Mouse (Mus musculus) monocyte, adult 5-6 weeks (primary cell): ENCODE data around the gene Krt80. TPM values are rescaled to one million over a fixed set of nuclear protein-coding genes. Genes with fewer than 3 reads are reported as not detected.

Experiments used
- ATAC-seq: fragments of 153-309, 156-312 bp; replicated peaks from 2 replicates; pipeline ENCODE4 v1.8.0; 2017; ENCODE audit warnings: mild to moderate bottlenecking; ENCODE audit not compliant: low TSS enrichment, insufficient number of reproducible peaks, severe bottlenecking, poor library complexity, low FRiP score
- total RNA-seq: library from RNA; stranded (forward); fragments of 200-1000, 200-491, 200-594 nt; gene quantifications from 3 replicates; pipeline ENCODE4 v1.2.3, GENCODE M21; 2017

The Krt80 gene
- 124 to 181 TPM (median 163 TPM) in 3 replicates for total RNA-seq

DNA sequence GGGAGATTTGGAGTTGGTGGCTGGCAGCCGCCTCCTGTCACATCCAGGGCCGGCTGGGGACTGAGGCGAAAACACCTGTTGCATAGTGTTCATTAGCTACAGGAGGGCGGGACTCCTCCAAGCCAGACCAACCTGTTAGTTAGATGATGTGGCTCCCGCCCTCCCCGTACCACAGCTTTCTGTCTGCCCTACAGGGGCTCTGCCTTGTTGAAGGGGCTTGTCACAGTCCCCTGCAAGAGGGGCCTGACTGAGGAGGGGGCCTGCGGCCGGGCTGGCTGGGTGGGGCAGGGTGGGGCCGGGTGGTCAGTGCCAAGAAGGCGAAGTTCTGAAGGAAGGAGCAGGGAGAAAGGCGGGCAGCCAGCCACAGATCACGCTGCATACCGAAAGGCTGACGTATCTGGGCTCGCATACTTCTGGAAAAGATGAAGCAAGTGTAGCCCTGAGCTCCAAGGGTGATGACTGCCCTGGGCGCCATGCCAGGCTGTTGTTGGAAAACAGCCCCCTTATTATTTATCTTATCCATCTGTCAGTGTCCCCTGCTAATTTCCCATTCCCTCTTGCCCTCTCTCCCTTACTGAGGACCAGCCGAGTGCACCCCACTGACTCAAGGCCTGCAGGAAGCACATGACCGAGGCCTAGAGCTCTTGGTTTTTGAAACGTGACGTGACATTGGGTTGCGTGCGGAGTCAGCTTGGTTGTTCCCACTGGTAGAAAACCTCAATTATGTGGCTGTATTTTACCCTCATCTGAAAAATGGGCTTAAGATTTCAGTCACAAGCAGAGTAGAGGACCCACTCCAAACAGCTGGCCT lies at the start of gene Krt80:
Gene Krt80, minus strand, starts transcription at position 62 of the 811 bp plus-strand sequence.
- ATAC-seq = no peak

GRCm38 (mm10) chr15:101418950-101419349 lies 49.0 kb upstream of the Krt80 start:
- ATAC-seq = no peak

- no peak for ATAC-seq
Measured at GRCm38 (mm10) chr15:101414807-101415565, 45.0 kb upstream of the Krt80 start.

- ATAC-seq = no peak
Measured at GRCm38 (mm10) chr15:101413916-101414635, 44.1 kb upstream of the Krt80 start.

GRCm38 (mm10) chr15:101412188-101412587 lies 42.2 kb upstream of the Krt80 start:
- no peak for ATAC-seq

- peak; percentile 53; the same call in 1 of the 2 replicates for ATAC-seq
Measured at GRCm38 (mm10) chr15:101410775-101411174, 40.8 kb upstream of the Krt80 start, which contains the start of gene Krt7. Gene Krt7, plus strand, starts transcription at chr15:101411043.

DNA sequence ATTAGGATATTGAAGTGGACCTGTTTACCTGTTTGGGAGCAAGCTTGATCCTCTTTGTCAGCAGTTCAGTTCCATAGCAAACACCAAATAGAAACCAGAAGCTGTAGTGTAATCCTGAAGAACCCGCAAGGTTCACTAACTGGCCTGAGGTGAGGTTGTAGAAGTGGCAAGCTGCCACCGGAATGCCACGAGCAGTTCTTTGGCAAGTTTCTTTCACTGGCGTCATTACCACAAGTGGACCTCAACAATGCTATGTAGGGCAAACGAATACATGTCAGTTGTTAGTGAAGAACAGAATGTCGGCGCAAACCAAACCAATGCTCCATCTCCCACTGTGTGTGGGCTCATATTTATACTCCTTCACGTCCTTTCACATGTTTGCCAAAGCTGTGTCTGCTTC lies 28.3 kb upstream of the Krt80 start:
- no peak for ATAC-seq

DNA sequence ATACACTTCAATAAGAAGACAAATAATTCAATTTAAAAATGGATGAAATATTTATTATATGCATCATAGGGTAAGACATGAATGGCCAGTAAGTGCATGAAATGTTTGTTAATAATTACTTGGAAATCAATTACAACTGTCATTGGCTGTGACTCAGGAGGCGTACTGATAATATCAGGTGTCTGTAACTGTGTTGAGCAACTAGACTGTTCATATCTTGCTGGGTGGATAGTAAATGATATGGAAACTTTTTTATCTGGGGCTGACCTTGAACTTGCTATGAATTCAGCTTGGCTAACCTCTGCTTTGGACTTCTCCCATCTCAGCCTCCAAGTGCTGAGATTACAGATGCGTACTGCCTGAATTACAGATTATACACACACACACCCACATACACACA lies 27.7 kb upstream of the Krt80 start:
- no peak for ATAC-seq

DNA sequence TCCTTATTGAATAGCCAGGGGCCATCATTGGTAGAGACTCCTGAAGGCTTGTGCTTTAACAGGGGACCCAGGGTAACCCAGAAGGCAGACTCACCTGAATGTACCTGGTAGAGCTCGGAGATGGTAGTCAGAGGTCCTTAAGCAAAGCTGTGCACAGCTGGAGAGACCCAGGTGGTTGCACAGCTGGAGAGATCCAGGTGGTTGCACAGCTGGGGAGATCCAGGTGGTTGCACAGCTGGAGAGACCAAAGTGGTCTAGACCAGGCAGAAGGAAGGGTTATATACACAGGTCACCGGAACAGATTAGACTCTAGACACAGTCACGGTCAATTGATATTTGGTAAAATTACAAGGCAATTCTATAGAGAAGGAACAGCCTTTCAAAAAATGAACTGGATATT lies 27.0 kb upstream of the Krt80 start:
- ATAC-seq = no peak

DNA sequence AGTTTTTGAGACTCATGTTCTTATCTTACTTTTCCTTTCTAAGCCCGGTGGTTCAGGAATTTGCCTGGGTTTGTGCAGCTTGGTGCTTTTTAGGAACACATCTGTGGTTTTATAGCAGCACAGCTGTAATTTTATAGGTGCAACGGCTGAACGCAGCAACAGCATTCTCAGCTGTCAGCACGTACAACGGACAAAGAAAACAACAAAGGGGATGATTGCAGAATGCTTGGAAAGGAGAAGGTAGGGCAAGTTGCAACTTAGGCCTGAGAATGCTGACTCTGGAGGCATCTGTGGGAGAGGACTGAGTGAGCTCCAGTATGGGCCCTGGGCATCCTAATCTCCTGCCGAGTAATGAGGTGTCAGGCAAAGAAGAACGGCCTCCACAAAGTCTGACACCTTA lies 26.5 kb upstream of the Krt80 start:
- ATAC-seq = no peak

- ATAC-seq = no peak
Measured at GRCm38 (mm10) chr15:101394908-101395307, 24.9 kb upstream of the Krt80 start.

DNA sequence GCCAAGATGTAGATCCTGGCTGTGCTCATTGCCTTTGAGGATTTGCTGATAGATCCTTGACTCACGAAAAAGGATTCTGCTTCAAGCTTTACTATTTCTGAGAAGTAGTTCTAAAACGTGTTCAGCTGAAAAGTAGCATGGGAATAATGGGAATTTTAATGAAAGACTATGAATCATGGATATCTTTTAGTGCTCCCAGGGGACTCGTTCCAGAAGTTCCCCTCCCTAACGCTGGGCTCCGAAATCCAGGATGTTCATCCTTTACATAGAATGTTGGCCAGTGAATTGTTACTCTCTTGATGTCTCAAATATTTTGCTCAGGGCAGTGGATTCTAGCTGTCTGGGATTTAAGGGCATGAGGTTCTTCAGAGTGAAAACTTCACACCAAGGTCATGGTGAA lies 22.3 kb upstream of the Krt80 start:
- ATAC-seq = no peak

DNA sequence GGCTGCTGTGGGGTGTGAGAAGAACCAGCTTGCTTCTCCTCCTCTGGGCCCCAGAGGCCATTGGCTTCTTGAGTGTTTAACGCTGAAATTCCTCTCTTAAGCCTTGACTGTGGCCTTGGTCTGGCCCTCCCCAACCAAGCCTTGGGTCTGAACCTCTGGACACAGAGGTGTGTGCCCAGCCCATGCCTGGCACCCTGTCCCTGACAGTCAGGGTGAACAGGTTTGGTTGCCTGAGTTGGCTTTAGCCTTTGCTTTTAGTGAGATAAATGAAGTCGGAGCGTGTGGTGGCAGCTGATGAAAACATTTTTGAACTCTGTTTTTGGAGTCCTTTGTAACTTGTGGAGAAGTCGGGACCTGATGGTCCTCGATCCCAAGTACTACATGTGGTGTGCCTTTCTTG lies 20.2 kb upstream of the Krt80 start:
- no peak for ATAC-seq

DNA sequence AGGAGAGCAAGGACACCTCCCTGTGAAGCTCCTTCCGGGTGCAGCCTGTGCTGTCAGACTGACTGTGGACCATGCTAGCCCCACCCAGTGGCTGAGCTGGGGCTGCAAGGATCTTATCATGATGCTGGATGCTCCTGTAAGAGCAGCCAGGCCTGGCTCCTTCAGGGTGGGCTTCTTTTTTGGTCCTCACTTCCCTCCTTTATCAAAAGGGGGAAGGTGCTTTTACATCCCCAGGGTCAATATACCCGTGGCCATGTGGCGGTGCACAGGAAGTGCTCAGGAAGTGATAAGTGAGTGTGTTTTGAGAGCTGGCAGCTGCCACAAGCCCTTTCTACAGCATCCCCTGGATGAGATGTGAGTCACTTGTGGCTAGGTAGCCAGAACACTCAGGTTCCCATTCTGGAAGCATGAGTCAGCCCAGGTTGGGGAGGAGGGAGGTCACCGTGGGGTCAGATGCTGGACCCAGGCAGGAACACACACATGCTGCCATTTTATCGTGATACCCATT lies 18.1 kb upstream of the Krt80 start:
- peak; percentile 9; the same call in 1 of the 2 replicates for ATAC-seq

- peak; percentile 9; the same call in 1 of the 2 replicates for ATAC-seq
Measured at GRCm38 (mm10) chr15:101387176-101387575, 17.2 kb upstream of the Krt80 start.

DNA sequence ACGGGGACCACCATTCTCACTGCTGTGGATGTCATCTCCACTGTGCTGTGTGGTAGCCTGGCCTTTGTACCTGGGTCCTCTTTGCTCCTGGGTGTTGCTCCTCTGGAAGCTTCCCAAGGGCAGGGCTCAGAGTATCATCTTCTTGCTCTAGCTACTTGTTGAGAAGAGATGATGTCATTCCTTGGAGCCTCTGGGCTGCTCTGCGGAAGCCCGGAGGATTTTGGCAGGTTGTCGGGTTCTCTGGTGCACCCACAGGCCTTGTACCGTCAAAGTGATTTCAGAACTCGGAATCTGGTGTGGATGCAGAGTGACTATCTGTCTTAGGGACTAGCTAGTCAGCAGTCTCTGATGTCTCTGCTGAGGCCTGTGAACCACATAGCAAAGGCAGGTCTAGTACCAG lies 15.1 kb upstream of the Krt80 start:
- no peak for ATAC-seq

DNA sequence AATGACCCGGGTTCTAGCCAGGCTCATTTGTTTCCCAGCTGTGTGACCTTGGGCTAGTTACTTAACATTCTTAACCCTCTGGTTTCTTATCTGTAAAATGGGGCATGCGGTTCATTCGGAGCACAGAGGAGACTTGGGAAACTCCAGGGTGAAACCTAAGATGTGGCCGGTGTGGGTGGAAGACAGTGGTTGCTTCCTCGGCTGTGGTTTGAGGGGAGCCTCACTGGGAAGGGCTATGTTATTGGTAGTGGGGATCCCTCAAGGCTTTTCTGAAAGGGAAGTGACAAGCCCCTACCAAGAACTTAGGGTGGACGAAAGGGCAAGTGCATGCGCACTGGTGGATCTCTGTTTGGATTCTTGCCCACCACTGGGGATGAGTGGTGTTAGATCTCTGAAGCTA lies 14.6 kb upstream of the Krt80 start:
- ATAC-seq = peak; percentile 16

- ATAC-seq = no peak
Measured at GRCm38 (mm10) chr15:101382811-101383210, 12.8 kb upstream of the Krt80 start.

GRCm38 (mm10) chr15:101381758-101382157 lies 11.8 kb upstream of the Krt80 start:
- peak; percentile 53 for ATAC-seq
